Mouse (Mus musculus) mouse embryonic stem cell (cell line): ENCODE results near the gene Olfr923.
"Not testable (repeated sequence)": the region's sequence is repeated elsewhere in the genome, so short reads cannot be mapped to it uniquely, and the experiment has no call there.

ENCODE experiments used
- in situ Hi-C, 2 experiments: fragments of 300-500 bp; cut with MboI; formaldehyde crosslinking; loops; 1 replicate in 1 of 2; 3 replicates in 1 of 2; pipeline ENCODE4 v1.14.3; 2019 to 2020; ENCODE audit warnings: low sequenced_read_pairs in 2 of 2, low pct_unique_long_range_greater_than_20kb in 1 of 2, mixed read lengths in 1 of 2; ENCODE audit not compliant: unreplicated experiment in 1 of 2

Gene Olfr923

GRCm38 (mm10) chr9:38826245-38826644 is at the start of gene Olfr923:
TSS of gene Olfr923 (plus strand) at chr9:38826545.
- in situ Hi-C loops = no loop called here

GRCm38 (mm10) chr9:38792689-38793088 is 33.7 kb upstream of the Olfr923 start:
- in situ Hi-C loops = no loop called here

GRCm38 (mm10) chr9:38805696-38806095 is 20.6 kb upstream of the Olfr923 start:
- in situ Hi-C loops = no loop called here

- in situ Hi-C loops = no loop called here
Observed at GRCm38 (mm10) chr9:38814314-38814713, 12.0 kb upstream of the Olfr923 start, which contains the start of gene Olfr922. TSS of gene Olfr922 (plus strand) at chr9:38814614.

- in situ Hi-C loops = no loop called here
Observed at GRCm38 (mm10) chr9:38815458-38815986, 10.8 kb upstream of the Olfr923 start.

- in situ Hi-C loops = no loop called here
Observed at GRCm38 (mm10) chr9:38833027-38833426, 6.7 kb downstream of the Olfr923 start.

- in situ Hi-C loops = no loop called here
Observed at GRCm38 (mm10) chr9:38844149-38844548, 17.8 kb downstream of the Olfr923 start, which contains the start of gene Olfr924. TSS of gene Olfr924 (plus strand) at chr9:38844449.

- in situ Hi-C loops = no loop called here
Observed at GRCm38 (mm10) chr9:38854760-38855159, 28.4 kb downstream of the Olfr923 start, which contains the start of gene Olfr26. TSS of gene Olfr26 (plus strand) at chr9:38855060.

- in situ Hi-C loops = not testable (repeated sequence)
Observed at GRCm38 (mm10) chr9:38874880-38875279, 48.5 kb downstream of the Olfr923 start.

GRCm38 (mm10) chr9:38876826-38877225 is 50.5 kb downstream of the Olfr923 start, which contains the start of gene Olfr926:
TSS of gene Olfr926 (plus strand) at chr9:38877126.
- in situ Hi-C loops = no loop called here
